Mouse (Mus musculus) MEL-GATA-1-ER (cell line): Measurements from ENCODE around the gene Srprb.

Experiments
- DNase-seq: peaks from one replicate; pipeline ENCODE4 v3.0.0-alpha.2; 2012; ENCODE audit warnings: low read depth; ENCODE audit errors: extremely low read depth

Gene Srprb

GRCm38 (mm10) chr9:103146703-103147102, 55.2 kb downstream of the Srprb start:
- DNase-seq = no peak

GRCm38 (mm10) chr9:103146257-103146656, 55.7 kb downstream of the Srprb start:
- DNase-seq = no peak

GRCm38 (mm10) chr9:103145351-103145750, 56.6 kb downstream of the Srprb start:
- no peak for DNase-seq

- no peak for DNase-seq
Measured at GRCm38 (mm10) chr9:103143881-103144280, 58.1 kb downstream of the Srprb start.

- DNase-seq = no peak
Measured at GRCm38 (mm10) chr9:103141266-103141665, 60.7 kb downstream of the Srprb start.

- DNase-seq = no peak
Measured at GRCm38 (mm10) chr9:103140384-103140783, 61.6 kb downstream of the Srprb start.

GRCm38 (mm10) chr9:103139481-103139880, 62.5 kb downstream of the Srprb start:
- DNase-seq = no peak
